In genomic region chr7:80763864-80764437, GRCm38 (mm10) we compare ENCODE assay signal across 8 mouse cellular contexts.
DNase-seq lines count a peak whose midpoint lies in the region; ATAC-seq and TF ChIP-seq lines count a peak whose summit lies in the region.

No protein-coding gene starts in this region.

- ATAC-seq in forebrain, embryonic 11.5 days (replicated peaks; ENCODE audit: low FRiP score): no peak
- ATAC-seq in hindbrain, embryonic 12.5 days (ENCODE audit: low FRiP score): 0 out of 2 replicates have a peak, but pooled peaks have one; percentile 13
- no peak for ATAC-seq in granulocyte monocyte progenitor cell, adult 5-6 weeks (replicated peaks; ENCODE audit: poor library complexity, severe bottlenecking)

- H3K27me3 ChIP-seq in forebrain, embryonic 10.5 days (ENCODE audit: poor library complexity, severe bottlenecking): no peaks in the 10 kb centered on the region
- no peaks in the 10 kb centered on the region for H3K27me3 ChIP-seq in forebrain, embryonic 11.5 days (ENCODE audit: control insufficient read depth, insufficient read depth, low read length)
- H3K27me3 ChIP-seq in hindbrain, embryonic 12.5 days: no peaks in the 10 kb centered on the region

- H3K4me2 ChIP-seq in forebrain, embryonic 11.5 days (ENCODE audit: low read depth, low read length, severe bottlenecking): no peak overlapping the region
- H3K4me2 ChIP-seq in hindbrain, embryonic 12.5 days (replicated peaks): no peak overlapping the region

- peaks cover 10% of the 10 kb centered on the region for H3K36me3 ChIP-seq in forebrain, embryonic 10.5 days (replicated peaks)
- no peaks in the 10 kb centered on the region; the same call in 1 of the 2 replicates for H3K36me3 ChIP-seq in forebrain, embryonic 11.5 days (ENCODE audit: control insufficient read depth, insufficient read depth, low read length)
- peaks cover 4% of the 10 kb centered on the region; the same call in 1 of the 2 replicates for H3K36me3 ChIP-seq in hindbrain, embryonic 12.5 days

- H3K27ac ChIP-seq in forebrain, embryonic 10.5 days: peak overlapping the region; percentile 60; the same call in 1 of the 2 replicates
- H3K27ac ChIP-seq in forebrain, embryonic 11.5 days (ENCODE audit: low read depth, low read length): no peak overlapping the region
- H3K27ac ChIP-seq in cortical plate, adult 2 months (ENCODE audit: insufficient read depth, low read length): peak overlapping the region; percentile 12; the same call in 1 of the 2 replicates
- H3K27ac ChIP-seq in hindbrain, embryonic 12.5 days: 0 out of 2 replicates have a peak overlapping the region, but pooled peaks have one; percentile 55

- no peak for DNase-seq in forebrain, embryonic 10.5 days (ENCODE audit: extremely low spot score, low spot score)
- no peak for DNase-seq in forebrain, embryonic 11.5 days (ENCODE audit: low spot score)
- DNase-seq in lung, postnatal 14 days: peak; percentile 60
- DNase-seq in gastrocnemius, postnatal 4 days (ENCODE audit: low spot score in 2 of 2): no peak
- no peak for DNase-seq in frontal cortex, postnatal 14 days (ENCODE audit: low spot score in 2 of 2)

- TF ChIP-seq POLR2A in cortical plate, adult 2 months (IDR thresholded peaks at IDR 0.05; ENCODE audit: extremely low read depth, insufficient read depth, low read length): no peak

- H3K9ac ChIP-seq in forebrain, embryonic 11.5 days (ENCODE audit: low read length): no peak overlapping the region
- no peak overlapping the region for H3K9ac ChIP-seq in hindbrain, embryonic 12.5 days

- H3K4me1 ChIP-seq in forebrain, embryonic 10.5 days: peaks cover 12% of the 10 kb centered on the region
- no peaks in the 10 kb centered on the region; the same call in 1 of the 2 replicates for H3K4me1 ChIP-seq in forebrain, embryonic 11.5 days (replicated peaks; ENCODE audit: control insufficient read depth, insufficient read depth, low read length)
- H3K4me1 ChIP-seq in cortical plate, adult 2 months (ENCODE audit: control insufficient read depth, insufficient read depth, low read length): peaks cover 13% of the 10 kb centered on the region
- peaks cover 7% of the 10 kb centered on the region; the same call in 1 of the 2 replicates for H3K4me1 ChIP-seq in hindbrain, embryonic 12.5 days

- no peak overlapping the region for H3K4me3 ChIP-seq in forebrain, embryonic 10.5 days
- no peak overlapping the region for H3K4me3 ChIP-seq in forebrain, embryonic 11.5 days (ENCODE audit: low read depth, low read length)
- no peak overlapping the region for H3K4me3 ChIP-seq in cortical plate, adult 2 months (ENCODE audit: insufficient read depth, low read length)
- H3K4me3 ChIP-seq in hindbrain, embryonic 12.5 days: no peak overlapping the region

- 73% methylated on average over 7 of the region's 7 CpGs for WGBS in forebrain, embryonic 10.5 days
- WGBS in forebrain, embryonic 11.5 days: 59% methylated on average over 7 of the region's 7 CpGs
- 69% methylated on average over 7 of the region's 7 CpGs for WGBS in hindbrain, embryonic 12.5 days

- TF ChIP-seq CTCF in cortical plate, adult 2 months (IDR thresholded peaks at IDR 0.05; ENCODE audit: extremely low read depth, insufficient read depth, low read length): no peak

- no peaks in the 10 kb centered on the region for H3K9me3 ChIP-seq in forebrain, embryonic 10.5 days
- no peaks in the 10 kb centered on the region for H3K9me3 ChIP-seq in forebrain, embryonic 11.5 days (ENCODE audit: control insufficient read depth, low read length)
- H3K9me3 ChIP-seq in hindbrain, embryonic 12.5 days (replicated peaks): no peaks in the 10 kb centered on the region
